Mouse (Mus musculus): Measurements from ENCODE around the gene Fasl.

Fasl gene

DNA sequence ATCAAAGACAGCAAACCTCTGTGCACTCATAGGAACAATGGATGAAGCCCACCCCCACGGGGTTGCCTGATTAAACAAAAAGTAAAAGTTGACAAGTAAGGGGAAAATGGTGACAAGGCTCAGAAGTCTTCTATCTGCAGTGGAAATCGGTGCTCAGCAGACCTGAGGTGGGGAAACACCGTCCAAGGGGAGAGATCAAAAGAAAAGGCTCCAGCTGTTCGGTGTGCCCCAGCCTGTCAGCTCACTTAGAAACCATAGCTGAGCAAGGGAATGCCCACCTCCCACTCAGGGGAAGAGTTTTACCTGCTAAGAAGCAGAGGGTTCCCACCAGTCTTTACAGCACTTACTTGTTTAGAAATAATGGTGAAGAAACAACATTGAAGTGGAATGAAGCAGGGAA lies 26.7 kb downstream of the Fasl start:
- in situ Hi-C loops (cut with MseI, MboI): no loop called here

DNA sequence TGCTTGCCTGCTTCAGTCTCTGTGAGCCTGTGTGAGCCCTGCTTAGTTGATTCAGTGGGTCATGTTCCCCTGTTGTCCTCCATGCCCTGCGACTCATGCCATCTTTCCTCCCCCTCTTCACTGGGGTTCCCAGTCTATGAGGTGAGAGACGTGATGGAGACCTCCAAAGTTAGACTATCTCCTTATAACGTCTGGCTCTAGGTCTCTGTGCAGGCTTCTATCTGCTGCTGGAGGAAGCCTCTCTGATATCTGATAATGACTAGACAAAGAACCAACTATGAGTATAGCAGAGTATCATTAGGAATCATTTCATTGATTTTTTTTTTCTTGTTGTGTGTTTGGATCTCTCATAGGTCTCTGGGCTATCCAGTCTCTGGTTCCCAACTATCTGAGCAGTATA lies 31.7 kb downstream of the Fasl start:
- in situ Hi-C loops (cut with MseI, MboI): no loop called here

GRCm38 (mm10) chr1:161751311-161751710 lies 37.0 kb downstream of the Fasl start:
- in situ Hi-C loops (cut with MseI, MboI): loop anchor here in 1 of 2 experiments (5.0 kb wide), 1 partner anchor 36 kb away; the partner anchor contains the start of gene Fasl

DNA sequence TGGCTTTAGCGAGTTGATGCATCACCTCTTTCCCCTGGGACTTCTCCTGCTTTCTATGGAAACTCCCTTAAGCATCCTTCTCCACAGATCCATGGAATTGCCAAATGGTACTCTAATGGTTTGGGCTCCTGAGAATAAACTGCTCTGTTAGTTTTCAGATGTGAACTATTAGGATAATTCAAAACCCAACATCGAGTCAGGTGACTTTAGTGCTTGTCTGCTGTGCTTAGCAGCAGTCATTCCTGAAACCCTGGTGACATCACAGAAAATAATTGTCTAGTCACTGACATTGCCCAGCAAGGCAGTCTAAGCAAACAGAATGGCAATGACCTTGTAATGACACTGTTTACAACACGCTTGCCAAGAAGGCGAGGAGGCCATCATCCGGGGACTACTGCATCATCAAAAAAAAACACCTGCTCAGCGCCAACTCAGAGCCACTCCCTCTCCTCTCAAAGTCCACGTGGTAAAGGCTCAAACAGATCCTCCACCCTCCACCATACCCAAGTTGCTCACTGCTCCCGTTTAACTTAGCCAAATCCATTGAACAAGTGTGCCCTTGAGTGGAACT lies 37.7 kb downstream of the Fasl start:
- in situ Hi-C loops (cut with MseI, MboI): loop anchor here in 1 of 2 experiments (5.0 kb wide), 1 partner anchor 37 kb away; the partner anchor contains the start of gene Fasl

DNA sequence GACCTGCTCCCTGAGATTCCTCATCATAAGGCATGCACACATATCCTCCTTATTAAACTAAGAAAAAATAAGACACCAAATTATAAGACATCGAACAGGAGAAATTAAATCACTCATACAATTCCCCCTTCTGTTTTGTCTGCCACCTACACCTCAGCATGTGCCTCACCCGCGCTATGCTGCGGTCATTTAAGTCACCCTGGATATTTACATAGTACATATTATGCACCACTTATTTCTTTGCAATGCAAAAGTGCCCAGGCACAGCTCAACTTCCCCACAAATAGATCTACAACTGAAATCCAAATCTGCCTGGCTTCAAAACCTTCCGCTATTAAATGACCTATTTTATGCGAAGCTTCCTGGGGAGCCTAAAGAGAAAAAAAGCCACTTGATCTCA lies 39.6 kb downstream of the Fasl start:
- in situ Hi-C loops (cut with MseI, MboI): loop anchor here (5.0 to 10.0 kb wide), 2 partner anchors 216 to 219 kb away; partner anchors contain the start of gene Pigc (in 2 of the 2)

DNA sequence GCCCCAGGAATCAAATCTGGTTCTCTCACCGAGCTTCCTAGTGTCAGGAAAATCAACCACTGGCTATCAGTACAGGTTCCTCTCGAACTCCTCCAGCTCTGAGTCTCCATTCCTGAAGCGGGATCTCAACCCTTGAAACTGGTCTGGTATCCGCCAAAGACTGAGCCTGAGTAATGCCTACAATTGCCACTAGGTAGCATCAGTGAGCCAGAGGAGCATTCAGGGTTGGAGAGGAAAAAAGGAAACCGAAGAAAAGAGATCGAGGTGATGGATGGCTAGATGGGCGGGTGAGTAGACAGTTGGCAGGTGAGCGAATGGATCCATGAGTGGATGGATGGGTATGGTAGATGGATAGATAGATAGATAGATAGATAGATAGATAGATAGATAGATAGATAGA lies 40.2 kb downstream of the Fasl start:
- in situ Hi-C loops (cut with MseI, MboI): loop anchor here (5.0 to 10.0 kb wide), 2 partner anchors 217 to 219 kb away; partner anchors contain the start of gene Pigc (in 2 of the 2)

GRCm38 (mm10) chr1:161746542-161747302 lies 41.6 kb downstream of the Fasl start:
- in situ Hi-C loops (cut with MseI, MboI): loop anchor here (5.0 to 10.0 kb wide), 2 partner anchors 218 to 221 kb away; partner anchors contain the start of gene Pigc (in 2 of the 2)

DNA sequence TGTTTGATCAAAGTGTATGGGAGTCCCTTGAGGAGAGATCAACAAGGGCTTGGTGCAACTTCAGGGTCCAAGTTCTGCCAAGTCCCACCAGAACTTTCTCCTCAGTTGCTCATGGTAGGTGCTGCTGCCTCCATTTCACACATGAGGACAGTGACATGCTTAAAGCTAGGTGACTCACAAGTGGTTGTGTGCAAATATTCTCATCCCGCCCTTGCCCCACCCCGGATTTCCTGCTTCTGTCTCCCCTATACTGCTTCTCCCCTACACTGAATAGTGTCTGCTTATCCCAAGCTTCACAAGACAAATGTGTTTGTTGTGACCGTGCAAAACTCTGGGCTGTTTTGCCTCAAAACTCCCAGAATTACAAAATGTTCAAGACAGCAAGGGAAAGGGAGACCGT lies 43.4 kb downstream of the Fasl start:
- in situ Hi-C loops (cut with MseI, MboI): loop anchor here (5.0 to 10.0 kb wide), 2 partner anchors 220 to 222 kb away; partner anchors contain the start of gene Pigc (in 2 of the 2)

GRCm38 (mm10) chr1:161744209-161744608 lies 44.1 kb downstream of the Fasl start:
- in situ Hi-C loops (cut with MseI, MboI): loop anchor here in 1 of 2 experiments (10.0 kb wide), 1 partner anchor 221 kb away; the partner anchor contains the start of gene Pigc

DNA sequence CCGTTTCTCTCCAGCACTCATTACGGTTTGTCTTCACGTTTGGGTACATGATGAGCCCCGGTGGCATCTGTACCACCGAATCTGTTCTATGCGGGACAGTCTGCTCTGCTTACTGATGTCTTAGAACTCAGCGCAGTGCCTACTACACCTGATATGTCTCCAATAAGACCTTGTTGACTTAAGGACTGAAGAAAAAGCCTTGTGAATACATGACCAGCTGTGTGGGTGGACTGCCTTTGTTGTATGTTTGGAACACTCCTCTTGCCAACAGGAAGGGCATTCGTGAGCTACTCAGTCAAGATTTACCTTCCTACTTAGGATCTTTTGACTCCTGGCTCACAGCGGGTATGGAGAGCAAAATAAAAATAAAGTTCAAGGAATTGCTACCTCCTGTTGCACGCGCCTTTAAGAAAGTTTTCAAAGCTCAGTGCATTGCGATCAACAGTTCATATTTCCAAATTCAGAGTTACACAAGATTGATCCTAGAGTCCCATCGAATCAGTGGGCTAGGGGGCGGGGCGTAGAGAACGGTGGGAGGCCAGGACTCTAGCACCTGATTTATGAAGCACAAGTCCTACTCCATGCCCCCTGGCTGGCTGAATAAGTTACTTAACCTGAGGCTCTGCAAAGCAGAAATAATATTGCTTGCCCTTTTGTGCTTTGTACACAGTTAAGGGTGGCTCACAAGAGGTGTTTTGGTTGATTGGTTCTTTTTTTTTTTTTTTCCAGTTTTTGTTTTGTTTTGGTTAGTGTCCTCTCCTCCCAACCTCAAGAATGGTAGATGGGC lies 45.6 kb downstream of the Fasl start:
- in situ Hi-C loops (cut with MseI, MboI): loop anchor here in 1 of 2 experiments (10.0 kb wide), 1 partner anchor 222 kb away; the partner anchor contains the start of gene Pigc

GRCm38 (mm10) chr1:161736848-161737247 lies 51.4 kb downstream of the Fasl start:
- in situ Hi-C loops (cut with MseI, MboI): no loop called here

- in situ Hi-C loops (cut with MseI, MboI): no loop called here
Observed at GRCm38 (mm10) chr1:161736255-161736654, 52.0 kb downstream of the Fasl start.

GRCm38 (mm10) chr1:161735465-161736046 lies 52.7 kb downstream of the Fasl start:
- in situ Hi-C loops (cut with MseI, MboI): no loop called here

- in situ Hi-C loops (cut with MseI, MboI): no loop called here
Observed at GRCm38 (mm10) chr1:161734741-161735211, 53.5 kb downstream of the Fasl start.

DNA sequence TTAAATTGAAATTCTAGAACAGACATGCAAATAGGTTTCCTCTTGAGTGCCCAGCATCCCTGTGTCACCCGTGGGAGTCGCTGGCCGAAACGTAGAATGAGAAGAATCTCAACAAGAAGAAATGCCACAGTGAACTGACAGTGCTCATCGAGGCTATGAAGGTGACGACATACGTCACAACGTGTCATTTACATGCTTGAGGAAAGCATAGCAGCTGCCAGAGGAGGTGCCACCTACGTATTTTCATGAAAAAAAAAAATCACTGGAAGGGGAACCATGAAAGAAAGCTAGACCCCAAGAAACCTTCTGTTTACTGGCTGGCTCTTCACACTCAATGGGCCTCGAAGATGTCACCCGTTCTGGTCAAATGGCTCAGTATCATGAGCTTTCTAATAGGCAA lies 54.0 kb downstream of the Fasl start:
- in situ Hi-C loops (cut with MseI, MboI): no loop called here

All from mouse trophoblast stem cell (cell line).